Comparison of ENCODE assay signal across 7 mouse cellular contexts in genomic region chr9:31151050-31151449, GRCm38 (mm10). TPM values are rescaled to one million over a fixed set of nuclear protein-coding genes. Genes with fewer than 3 reads are reported as not detected.
DNase-seq lines count a peak whose midpoint lies in the region; ATAC-seq and TF ChIP-seq lines count a peak whose summit lies in the region.

No protein-coding gene starts in this region.

- TF ChIP-seq CTCF in left cerebral cortex, adult 2 months (IDR thresholded peaks at IDR 0.05): peak; percentile 72

- intact Hi-C loops in left cerebral cortex, adult 2 months (cut with DNase I): loop anchor here (1.0 kb wide), 1 partner anchor 198 kb away; no protein-coding TSS in a partner anchor

- DNase-seq in left cerebral cortex, adult 2 months (ENCODE audit: extremely low spot score in 1 of 2, low spot score in 2 of 2): no peak
- no peak for DNase-seq in left cerebral cortex, adult 8-10 months (ENCODE audit: low spot score in 2 of 2)
- peak; percentile 35 for DNase-seq in MEL-GATA-1-ER (ENCODE audit: extremely low read depth, low read depth)
- peak; percentile 54 for DNase-seq in embryo, embryonic 11.5 days (ENCODE audit: low read depth, low spot score)
- no peak for DNase-seq in right cerebral cortex, adult 2 months (ENCODE audit: low spot score in 2 of 2)
- DNase-seq in urinary bladder, postnatal 25 days (ENCODE audit: low spot score): no peak

- no peak overlapping the region for H3K4me3 ChIP-seq in left cerebral cortex, adult 2 months

- H3K27ac ChIP-seq in left cerebral cortex, adult 2 months: no peak overlapping the region

- peak; percentile 51; the same call in 1 of the 2 replicates for ATAC-seq in monocyte, adult 5-6 weeks (replicated peaks; ENCODE audit: insufficient number of reproducible peaks, low FRiP score, low TSS enrichment, poor library complexity, severe bottlenecking)

RNA-seq across cellular contexts. Expression of gene St14, which starts 19.4 kb away (rescaled TPM):
- total RNA-seq in left cerebral cortex, adult 2 months (2021): 1 to 10 TPM in 1 of 2 experiments, under 1 TPM in 1; 0.87 to 1.1 TPM
- total RNA-seq in left cerebral cortex, adult 8-10 months (2022): 1 to 10 TPM in 3 of 4 experiments, under 1 TPM in 1; 0.96 to 9.2 (median 4.0) TPM
- total RNA-seq in monocyte, adult 5-6 weeks (2017): 7.2 to 11.8 TPM (median 7.5 TPM) in 3 replicates

Comparison
In these comparisons a context has a peak if more than half of its experiments do, and no peak if none do; other contexts are left out.
1. DNase-seq: peak in MEL-GATA-1-ER (single experiment) and embryo, embryonic 11.5 days (single experiment); none in left cerebral cortex, adult 2 months (0 of 2), left cerebral cortex, adult 8-10 months (0 of 2), right cerebral cortex, adult 2 months (0 of 2) and urinary bladder, postnatal 25 days (single experiment).